Mouse (Mus musculus) cerebellum, adult 9-11 months (tissue): ENCODE results near the gene Pck2.

Experiments used
- DNase-seq: peaks from one replicate; pipeline ENCODE4 v3.0.0; 2022

Pck2 gene

DNA sequence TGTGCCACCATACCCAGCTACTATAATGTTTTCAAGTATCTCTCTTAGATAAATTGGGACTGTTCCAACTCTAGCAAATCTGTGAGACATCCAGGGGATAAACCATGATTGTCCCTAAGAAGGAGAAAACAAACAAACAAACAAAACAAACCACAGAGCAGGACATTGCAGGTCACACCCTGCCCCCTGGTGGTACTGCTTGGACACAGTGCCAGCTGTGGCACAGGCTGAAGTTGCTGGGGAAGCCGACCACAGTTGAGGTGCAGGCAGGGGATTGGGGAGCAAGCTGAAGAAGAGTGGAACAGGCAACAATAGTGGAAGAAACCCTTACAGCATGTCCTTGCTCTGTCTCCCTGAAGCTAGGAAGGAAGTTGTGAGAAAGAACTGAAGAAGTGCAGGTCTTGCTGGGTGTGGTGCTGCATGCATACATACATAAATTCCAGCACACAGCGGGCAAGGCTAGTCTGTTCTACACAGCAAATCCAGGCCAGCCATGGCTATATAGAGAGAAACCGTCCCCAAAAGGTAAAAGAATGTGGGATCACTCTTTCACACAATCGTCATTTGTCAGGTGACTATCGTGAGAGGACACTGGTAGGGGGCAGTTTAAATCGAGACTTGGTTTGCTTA lies 3.8 kb upstream of the Pck2 start:
- DNase-seq, result no peak

DNA sequence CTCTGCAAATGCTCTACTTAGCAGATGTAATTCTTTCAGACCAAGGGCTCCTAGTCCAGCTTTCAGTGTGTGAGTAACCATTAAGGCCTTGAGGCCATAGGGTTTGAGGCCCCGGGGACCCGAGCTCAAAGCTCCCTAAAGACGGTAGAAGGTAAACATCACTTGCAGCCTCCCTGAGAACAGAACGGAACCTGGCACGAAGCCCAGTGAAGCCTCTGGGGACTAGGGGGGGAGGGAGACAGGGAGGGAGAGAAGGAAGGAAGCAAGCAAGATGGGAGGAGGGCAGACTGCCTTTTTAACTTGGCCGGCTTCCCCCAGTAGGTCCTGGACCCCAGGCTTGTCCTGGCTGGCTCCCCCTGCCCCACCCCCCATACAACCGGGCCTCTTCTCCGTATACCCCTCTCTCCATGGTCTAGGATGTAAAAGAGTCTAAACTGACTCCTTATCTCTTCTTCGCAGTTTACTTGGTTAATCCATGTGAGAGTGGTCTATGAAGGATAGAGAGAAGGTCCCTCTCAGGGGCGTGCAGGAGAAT lies 788 bp downstream of the Pck2 start:
- peak; percentile 87 for DNase-seq

DNA sequence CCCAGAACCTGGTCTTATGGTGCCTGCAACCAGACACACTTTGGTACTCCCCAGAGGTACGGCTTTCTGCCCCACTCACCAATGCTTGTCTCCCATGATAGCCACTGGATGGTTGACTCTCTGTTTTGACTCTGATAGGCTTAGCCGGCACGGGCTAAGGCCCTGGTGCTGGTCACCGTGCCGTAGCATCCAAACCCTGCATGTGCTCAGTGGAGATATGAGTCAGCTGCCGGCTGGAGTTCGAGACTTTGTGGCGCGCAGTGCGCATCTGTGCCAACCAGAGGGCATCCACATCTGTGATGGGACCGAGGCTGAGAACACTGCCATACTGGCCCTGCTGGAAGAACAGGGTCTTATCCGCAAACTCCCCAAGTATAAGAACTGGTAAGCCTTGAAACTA lies 2.2 kb downstream of the Pck2 start:
- no peak for DNase-seq

DNA sequence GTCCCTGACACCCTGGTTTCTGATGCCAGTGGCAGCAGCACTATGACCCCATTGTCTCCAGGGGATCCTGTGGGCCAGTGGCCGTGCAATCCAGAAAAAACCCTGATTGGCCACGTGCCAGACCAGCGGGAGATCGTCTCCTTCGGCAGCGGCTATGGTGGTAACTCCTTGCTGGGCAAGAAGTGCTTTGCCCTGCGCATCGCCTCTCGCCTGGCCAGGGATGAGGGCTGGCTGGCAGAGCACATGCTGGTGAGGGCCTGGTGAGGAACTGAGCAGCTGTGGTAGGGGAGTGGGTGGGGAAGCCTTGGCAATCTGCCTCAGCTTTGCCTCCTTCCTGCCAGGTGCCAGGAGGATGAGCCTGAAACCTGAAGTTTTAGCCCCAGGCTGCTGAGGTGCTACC lies 4.3 kb downstream of the Pck2 start:
- peak; percentile 58 for DNase-seq

DNA sequence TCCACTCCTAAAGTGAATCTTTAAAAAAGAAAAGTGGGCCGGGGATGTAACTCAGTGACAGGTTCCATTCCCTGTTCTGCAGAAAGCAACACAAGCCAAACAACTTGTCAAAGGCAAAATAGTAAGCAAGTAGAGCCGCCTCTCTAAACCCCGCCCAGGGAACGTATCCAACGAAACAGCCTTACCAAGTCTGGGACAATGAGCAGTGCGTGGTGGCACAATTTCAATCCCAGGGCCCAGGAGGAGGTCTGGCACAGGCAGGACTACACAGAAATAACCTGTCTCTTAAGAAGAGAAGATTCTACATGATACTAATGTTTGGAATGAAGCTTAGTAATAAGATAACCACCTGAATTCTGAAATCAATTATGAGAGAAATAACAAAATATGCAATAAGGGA lies 10.1 kb downstream of the Pck2 start:
- no peak for DNase-seq

DNA sequence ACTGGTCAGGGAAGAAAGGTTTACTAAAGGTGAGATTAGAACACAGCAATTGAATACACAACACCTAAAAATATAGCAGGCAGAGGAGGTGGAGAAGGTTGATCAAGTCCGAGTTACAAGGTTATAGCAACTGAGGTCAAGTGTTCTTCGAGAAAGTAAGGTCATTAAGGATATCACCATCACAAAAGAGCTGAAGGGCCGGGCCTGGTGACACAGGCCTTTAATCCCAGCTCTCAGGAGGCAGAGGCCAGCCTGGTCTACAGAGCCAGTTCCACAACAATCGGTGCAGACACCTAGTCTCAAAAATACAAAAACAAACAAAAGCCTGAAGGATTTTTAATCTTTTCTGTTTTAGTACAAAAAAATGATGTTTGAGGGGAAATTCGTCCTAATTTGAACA lies 11.3 kb downstream of the Pck2 start:
- no peak for DNase-seq

DNA sequence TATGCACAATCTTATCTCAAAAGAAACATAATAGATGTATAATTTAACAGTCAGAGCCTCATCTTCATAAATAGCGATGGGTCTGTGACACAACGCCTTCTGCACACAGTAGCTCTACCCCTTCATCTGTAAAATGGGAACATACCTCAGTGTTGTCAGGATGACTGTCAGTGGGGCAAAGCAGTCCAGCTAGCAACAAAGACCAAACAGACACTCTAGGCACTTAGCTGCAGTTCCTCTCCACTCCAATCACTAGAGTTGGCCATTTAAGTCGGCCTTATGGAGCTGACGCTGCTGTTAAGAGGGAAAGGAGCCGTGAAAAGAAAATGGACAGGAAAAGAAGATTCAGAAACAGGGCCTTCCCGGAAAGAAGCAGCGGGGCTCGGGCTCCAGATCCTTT lies 11.7 kb downstream of the Pck2 start:
- DNase-seq, result no peak

DNA sequence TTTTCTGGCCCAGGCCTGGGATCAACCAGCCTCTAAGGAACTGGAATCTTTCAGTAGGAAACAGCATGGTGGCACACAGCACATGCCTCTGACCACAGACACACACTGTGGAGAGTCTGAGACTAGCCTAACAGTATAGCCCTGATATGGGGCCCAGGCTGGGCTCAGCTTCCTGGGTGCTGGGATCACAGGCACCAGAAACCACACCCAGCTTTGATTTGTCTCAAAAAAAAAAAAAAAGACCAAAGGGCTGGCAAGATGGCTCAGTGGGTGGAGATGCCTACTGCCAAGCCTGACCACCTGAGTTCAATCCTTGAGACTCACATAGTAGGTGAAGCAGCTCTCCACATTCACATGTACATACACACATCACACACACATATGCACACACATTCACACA lies 14.6 kb downstream of the Pck2 start:
- no peak for DNase-seq

DNA sequence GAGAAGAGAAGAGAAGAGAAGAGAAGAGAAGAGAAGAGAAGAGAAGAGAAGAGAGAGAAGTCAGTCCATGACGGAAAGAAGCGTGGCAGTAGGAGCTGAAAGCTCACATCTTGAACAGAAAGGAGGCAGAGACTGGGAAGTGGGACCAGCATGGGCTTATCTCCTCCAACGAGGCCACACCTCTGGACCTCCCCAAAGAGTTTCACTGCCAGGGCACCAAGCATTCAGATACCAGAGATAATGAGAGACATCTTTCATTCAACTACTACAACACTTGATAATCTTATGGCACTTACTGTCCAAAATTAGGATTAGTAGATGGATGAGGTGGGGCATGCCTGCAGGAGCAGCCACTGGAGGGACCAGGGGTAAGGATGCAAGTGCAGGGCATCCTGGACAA lies 15.7 kb downstream of the Pck2 start:
- DNase-seq, result no peak

DNA sequence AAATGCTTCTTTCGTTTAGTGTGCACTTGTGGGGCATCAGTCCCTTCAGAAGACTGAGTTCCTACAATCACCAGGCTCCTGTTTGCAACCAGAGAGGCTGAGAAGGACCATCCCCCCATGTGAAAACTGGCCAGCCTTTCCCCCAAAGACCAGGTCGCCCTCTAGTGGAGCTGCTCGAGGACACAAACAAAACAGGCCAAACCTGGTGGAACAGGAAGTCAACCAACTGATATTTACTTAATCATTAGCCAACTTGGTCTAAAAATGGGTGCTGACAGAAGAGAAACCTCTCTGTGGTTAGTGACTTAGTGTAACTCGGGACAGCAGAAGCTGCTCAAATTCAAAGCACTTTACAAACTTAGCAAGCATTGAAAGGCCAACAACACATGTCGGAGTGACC lies 16.9 kb downstream of the Pck2 start:
- DNase-seq, result peak; percentile 78

DNA sequence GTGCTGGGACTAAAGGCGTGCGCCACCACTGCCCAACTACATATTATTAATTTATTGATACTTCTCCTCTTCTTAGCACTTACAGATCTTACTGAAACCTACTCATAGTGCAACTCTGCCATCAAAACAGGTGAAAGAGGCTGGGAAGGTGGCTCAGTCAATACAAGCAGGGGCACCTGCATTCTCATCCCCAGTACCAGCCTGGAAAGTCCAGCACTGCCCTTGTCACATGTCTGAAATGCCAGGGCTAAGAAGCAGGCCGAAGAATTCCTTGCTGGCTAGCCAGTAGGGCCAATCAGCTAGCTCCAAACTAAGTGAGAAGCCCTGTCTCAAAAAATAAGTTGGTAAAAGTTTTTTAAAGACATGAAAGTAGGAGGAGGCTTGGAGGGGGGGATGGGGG lies 17.5 kb downstream of the Pck2 start:
- DNase-seq, result no peak

DNA sequence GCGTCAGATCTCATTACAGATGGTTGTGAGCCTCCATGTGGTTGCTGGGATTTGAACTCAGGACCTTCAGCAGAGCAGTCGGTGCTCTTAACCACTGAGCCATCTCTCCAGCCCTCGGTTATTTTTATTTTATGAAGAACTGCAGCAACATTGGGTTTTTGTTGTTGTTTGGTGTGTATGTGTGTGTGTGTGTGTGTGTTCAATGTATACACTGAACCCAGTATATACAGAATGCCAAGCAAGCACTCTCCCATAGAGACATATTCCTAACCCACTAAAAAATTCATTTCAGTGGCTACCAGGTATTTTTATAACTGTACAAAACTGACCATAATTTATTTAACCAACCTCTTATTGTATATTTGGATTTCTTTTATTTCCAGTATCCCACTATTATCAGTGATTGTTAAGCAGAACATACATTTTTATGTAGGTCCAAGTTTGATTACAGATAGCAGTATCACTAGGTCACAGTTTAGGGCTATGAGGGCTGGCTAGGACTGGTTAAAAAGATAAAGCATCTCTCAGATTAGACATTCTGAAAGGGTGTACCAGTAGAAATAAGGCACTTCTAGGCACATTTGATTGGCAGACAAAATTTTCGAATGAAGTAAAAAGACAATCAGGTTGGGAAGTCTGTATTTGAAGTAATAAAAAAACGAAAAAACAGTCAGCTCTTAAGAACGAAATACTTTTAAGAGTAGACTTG lies 18.8 kb downstream of the Pck2 start:
- no peak for DNase-seq

DNA sequence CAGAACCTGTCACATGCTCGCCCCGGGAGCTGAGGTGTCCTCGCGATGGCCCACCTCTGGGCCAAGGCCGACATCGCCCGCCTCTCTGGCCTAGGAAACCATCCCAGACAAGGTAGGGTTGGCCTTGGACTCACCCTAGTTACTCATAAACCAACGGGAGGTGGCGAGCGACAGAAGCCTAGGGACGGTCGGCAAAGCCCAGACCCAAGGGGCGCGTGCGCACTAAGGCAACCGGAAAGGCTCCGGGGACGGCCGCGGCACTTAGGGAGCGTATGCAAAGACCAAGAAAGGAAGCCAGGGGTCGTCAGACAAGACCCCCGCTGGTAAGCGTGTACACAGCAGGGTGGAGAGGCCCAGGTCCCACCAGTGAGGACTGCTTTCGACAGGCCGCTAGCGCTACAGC lies 19.7 kb downstream of the Pck2 start, which contains the start of gene Dcaf11:
Gene Dcaf11, plus strand, starts transcription at position 208 of the 403 bp plus-strand sequence.
- DNase-seq, result peak; percentile 95

DNA sequence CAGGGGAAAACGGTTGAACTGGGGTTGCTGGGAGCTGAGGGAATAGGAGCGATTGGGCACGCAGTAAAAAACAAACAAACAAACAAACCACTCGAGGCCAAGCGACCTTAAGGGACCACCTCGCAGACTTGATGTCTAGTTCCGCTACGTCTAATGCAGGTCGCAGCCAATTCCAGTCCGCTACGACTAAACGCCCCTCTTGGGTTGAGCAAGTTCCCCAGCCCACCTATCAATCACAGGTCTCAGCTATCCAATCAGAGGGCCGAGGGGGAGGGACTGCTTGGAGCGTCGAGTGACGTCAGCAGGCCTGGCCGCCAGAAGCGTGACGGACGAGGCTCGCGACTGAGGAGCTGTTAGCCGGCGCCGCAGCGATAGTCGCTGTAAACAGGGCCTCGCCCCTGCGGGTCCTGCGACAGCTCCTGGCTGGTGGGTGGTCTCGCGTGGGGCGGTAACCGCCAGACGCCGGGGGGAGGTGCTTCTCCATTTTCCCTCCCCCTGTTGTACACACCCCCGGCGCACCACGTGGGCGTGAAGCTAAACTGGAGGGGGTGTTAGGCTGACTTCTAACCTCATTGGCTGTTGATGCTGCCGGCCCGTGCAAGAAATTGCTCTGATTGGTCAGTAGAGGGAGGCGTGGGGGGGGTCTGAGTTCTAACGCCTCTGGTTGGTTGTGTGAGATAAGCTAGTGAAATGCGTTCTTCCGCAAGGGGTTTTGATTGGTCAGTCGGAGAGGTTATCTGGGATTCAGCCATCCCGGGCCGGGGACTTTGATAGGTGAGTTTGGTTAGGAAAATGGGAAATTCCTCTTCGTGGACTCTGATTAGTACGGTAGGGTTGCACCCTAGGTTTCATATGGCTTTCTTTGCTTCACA lies 20.4 kb downstream of the Pck2 start, which contains the start of gene A730061H03Rik:
Gene A730061H03Rik, minus strand, starts transcription at position 205 of the 872 bp plus-strand sequence.
- peak; percentile 100 for DNase-seq

DNA sequence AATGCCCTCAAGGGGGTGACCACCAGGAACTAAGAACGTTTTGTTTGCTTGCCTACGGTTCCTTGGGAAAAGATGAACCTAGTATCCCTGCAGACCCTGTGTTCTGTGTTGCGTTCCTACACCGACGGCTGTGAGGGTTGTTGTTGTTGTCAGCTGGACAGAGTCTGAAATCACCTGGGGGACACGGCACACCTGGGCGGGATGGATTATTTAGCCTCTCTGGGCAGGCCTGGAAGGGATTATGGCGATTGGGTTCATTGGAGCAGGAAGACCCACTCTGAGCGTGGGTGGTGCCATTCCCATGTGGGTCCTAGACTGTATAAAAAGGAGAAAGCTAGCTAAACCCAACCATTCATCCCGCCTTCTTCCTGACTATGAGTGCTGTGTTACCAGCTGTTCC lies 21.8 kb downstream of the Pck2 start:
- DNase-seq, result peak; percentile 51

DNA sequence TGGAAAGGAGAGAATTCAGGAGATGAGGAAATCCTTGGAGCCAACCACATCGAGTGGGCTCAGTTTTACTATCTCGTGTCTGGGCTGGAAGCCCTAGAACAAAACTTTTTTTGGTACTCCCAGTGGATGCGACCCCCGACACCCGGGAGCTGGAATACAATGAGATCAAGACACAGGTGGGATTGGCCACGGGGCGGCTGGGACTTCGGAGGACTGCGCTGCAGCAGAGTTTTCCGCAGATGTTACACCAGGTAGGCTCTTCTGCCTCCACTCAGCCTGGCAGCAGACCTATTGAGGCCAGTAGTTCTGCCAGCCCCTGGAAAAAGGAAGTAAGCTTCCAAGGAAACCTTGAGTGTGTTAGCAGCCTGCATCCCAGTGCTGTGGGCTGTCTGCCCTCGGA lies 23.2 kb downstream of the Pck2 start:
- peak; percentile 36 for DNase-seq

DNA sequence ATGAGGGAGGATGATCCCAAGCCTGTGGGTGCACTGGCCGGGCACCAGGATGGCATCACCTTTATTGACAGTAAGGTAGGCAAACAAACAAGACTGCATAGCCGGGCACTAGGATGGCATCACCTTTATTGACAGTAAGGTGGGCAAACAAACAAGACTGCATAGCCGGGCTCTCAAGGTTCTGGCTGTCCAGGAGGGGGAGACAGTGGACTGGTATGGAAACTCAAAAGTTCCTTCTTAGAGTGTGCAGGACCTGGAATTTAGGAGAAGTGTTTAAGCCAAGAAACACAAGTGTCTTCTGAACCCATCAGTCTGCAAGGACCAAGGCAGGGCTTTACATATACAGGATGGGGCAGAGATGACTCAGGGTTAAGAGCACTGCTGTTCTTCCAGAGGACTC lies 25.7 kb downstream of the Pck2 start:
- DNase-seq, result no peak

DNA sequence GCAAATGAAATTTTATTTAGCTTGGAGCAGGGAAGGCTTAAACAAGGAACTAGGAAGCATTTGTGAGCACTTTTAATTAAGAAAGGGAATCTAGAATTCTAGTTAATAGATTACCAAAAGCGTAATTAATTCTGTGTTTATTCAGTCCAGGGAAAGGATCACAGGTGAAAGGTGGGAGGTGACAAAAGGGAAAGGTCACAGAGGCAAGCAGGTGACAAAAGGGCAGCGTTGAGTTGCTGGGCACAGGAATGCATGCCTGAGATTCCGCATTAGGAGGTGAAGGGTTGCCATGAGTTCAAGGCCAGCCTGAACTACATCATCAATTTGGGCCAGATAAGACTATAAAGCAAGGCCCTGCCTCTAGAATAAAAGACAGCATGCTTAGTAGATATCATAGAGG lies 27.4 kb downstream of the Pck2 start:
- DNase-seq, result no peak

DNA sequence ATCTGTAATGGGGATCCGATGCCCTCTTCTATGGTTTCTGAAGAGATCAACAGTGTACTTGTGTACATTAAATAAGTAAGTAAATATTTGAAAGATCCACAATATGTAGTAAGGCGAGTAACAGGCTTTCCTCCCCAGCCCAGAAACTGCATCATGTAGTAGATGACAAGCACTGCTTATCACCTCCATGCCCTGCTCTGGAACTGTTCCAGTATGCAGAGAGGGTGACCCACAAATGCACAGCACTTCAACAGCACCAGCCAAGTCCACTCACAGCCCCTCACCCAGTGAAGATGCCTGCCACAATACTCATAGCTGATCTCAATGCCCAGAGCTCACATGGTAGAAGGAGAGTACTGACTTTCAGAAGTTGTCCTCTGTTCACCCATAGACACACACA lies 30.5 kb downstream of the Pck2 start:
- no peak for DNase-seq

DNA sequence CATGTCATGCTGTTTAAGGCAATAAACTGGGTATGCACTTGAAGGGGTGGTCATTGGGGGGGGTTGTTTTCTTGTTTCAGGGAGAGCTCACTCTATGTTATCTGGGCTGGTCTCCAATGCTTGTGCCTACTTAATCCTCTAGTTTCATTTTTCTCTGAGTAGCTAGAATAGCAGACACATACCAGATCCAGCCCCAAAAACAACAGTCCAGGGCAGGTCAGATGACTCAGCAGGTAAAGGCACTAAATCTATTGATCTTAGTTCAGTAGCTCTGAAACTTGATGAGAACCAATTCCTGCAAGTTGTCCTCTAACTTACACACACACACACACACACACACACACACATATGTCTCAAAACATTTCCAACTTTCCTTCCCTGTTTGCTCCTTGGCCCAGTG lies 31.7 kb downstream of the Pck2 start:
- no peak for DNase-seq

DNA sequence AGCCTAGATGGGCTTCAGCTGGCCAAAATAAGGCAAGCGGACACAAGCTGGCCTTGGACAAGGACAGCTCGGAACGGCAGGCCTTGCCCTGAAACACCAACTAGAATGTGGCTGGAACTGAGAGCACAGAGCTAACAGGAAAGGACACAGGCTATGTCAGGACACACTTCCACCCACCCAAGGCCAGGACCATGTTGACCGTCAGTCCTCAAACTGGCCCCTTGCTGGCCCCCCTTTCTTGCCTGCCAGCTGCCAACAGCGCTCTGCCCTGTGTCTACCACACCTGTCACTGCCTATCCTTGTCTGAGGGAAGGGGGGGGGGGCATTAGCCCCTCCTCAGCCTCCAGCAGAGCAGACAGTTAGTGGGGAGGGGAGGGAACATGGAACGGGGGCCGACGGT lies 35.2 kb downstream of the Pck2 start, which contains the start of gene Fitm1:
Gene Fitm1, plus strand, starts transcription at position 316 of the 400 bp plus-strand sequence.
- DNase-seq, result no peak

DNA sequence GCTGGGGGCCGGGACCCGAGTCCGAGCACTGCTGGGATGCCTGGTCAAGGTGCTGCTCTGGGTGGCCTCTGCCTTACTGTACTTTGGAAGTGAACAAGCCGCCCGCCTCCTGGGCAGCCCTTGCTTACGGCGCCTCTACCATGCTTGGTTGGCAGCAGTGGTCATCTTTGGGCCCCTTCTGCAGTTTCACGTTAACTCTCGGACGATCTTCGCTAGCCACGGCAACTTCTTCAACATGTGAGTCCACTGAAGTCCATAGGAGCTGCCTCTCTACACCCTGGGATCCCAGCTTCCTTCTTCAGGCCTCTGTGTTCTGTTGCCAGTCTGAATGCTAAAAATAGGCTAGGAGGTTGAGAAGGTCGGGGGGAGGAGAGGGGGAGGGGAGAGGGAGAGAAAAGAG lies 35.6 kb downstream of the Pck2 start:
- DNase-seq, result no peak

DNA sequence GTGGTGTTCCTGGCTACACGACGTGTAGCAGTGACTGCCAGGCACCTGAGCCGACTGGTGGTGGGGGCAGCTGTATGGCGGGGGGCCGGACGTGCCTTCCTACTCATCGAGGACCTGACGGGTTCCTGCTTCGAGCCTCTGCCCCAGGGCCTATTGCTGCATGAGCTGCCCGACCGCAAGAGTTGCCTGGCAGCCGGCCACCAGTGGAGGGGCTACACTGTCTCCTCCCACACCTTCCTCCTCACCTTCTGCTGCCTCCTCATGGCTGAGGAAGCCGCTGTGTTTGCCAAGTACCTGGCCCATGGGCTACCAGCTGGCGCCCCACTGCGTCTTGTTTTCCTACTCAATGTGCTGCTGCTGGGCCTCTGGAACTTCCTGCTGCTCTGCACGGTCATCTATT lies 36.3 kb downstream of the Pck2 start:
- DNase-seq, result peak; percentile 38
